Mouse (Mus musculus): ENCODE measurements around the gene Themis. TPM values are rescaled to one million over a fixed set of nuclear protein-coding genes. Genes with fewer than 3 reads are reported as not detected.

Gene Themis
- total RNA-seq, 2 experiments from 2014 or later: 0.14 TPM; not detected in 1

DNA sequence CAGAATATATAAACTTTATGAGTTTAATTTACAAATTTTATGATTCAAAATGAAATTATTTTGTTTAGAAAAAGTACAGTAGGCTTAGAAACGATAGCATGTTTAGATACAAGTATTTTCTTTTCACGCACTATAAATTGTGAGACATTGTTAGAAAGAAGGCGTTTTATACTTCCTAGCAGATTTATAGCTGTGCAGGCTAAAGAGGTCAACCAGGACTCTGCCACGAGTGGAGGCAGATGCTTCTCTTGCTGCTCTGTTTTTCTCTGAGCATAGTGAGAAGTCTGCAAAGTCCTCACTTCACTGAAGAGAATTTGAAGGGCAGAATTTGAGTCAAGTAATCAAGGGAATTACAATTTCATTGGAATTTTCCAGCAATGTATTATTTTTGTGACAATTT, 131.3 kb downstream of the Themis start:
- intact Hi-C loops (cut with DNase I): no loop called here
- no peak for DNase-seq

DNA sequence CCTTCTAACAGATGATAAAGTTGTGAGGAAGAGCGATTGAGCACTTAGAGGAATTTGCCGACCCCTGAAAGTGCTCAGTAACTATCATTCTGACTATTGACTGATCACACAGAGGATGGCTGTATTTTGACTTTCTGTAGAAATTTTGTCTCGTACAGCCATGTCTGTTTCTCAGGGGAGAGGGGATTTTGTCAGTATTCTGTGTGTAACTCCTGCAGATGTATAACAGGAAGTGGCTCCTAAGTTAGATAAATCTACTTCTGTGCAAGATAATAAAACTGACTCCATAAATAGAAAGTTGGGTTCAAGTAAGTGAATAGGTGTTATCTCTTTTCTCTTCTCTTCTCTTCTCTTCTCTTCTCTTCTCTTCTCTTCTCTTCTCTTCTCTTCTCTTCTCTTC, 137.0 kb downstream of the Themis start:
- intact Hi-C loops (cut with DNase I): no loop called here
- DNase-seq: no peak

DNA sequence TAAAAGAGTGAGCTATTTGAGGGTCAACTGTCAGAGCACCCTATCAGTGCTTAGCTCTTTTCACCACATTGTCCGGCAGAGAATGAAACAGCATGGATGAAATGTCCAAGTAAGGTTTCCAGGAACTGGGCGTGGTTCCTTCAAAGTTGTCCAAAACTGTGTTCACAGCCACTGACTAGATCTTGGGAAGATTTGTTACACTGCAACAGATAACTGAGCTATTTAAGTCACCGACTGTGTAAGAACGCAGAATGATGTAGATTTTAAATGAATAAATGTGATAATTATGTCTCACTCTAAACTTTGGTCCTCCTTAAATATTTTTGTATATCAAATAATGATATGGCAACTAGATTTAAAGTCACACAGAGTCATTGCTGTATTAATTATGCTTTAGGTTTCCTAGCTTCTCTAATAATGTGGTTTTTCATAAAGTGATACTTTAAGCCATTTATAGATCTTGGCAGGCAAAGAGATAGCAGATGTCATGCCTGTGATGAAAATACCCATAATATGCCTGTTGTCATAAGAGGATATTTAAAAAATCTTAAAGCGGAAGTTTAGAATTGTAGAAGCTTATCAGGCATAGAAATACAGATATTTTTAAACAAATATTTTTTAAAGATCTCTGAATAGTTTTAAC, 143.9 kb downstream of the Themis start:
- intact Hi-C loops (cut with DNase I): no loop called here
- no peak for DNase-seq

DNA sequence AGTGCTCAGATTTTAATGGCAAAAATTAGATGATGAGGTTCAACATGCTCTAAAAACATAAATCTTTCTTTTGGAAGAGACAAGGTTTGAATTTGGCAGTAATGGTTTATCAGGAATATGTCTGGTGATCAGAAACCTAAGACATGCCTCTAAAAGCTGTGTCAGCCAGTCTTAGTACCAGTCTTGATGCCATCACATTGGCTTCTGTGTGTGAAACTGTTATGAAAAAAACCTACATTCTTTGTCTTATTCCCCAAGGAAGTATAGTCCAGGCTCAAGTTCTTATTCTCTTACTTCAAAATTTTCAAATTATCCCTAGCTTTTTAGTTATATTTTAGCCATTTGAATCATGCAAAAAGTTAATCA, 144.4 kb downstream of the Themis start:
- DNase-seq: no peak
- intact Hi-C loops (cut with DNase I): no loop called here

DNA sequence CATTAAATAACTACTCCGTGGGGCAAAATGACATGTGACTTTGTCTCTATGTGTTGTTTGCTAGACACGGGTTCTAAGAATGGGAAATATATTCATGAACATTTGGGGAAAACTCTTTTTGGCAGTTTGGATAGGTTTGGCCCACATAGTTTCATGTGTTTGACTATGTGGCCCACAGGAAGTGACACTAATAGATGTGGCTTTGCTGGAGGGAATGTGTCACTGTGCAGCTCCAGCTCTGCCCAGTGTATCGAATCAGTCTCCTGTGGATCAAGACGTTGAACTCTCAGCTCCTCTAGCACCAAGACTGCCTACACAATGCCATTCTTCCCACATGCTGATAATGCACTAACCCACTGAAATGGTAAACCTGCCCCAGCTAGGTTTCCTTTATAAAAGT, 148.0 kb downstream of the Themis start:
- DNase-seq: no peak
- intact Hi-C loops (cut with DNase I): no loop called here

DNA sequence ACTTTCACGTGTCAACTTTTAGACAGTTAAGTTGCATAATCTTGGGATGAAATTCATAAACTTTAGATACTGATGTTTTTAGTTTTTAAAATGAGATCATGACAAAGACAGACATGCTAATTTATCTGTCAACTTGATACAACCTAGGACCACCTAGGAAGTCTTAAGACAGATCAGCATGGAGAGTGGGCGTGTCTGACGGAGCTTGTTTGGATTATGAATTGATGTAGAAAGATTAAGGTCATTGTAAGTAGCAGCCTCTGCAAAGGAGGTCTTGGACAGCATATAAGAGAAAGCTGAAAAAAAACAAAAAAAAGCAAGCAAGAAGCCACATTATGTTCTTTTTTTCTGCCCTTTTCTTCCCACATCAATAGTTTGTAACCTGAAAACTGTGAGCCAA, 154.2 kb downstream of the Themis start:
- no peak for DNase-seq
- intact Hi-C loops (cut with DNase I): no loop called here

DNA sequence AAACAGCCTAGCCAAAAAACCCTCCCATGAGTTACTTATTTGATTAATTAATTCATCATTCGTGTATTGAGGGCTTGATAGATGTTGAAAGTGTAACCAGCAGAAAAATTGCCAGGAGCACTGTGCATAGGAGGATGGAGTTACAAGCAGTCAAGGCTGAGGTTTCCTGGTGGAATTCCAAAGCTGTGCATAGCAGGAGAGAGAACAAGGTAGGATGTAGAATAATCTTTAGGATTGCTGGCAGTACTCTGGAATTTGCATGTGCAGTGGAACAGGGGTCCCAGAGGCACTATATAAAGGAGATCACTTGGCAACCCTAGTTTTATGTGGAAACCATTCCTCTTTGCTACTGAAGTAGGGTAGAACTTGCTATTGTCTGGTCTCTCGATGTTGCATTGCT, 174.4 kb downstream of the Themis start:
- no peak for DNase-seq

DNA sequence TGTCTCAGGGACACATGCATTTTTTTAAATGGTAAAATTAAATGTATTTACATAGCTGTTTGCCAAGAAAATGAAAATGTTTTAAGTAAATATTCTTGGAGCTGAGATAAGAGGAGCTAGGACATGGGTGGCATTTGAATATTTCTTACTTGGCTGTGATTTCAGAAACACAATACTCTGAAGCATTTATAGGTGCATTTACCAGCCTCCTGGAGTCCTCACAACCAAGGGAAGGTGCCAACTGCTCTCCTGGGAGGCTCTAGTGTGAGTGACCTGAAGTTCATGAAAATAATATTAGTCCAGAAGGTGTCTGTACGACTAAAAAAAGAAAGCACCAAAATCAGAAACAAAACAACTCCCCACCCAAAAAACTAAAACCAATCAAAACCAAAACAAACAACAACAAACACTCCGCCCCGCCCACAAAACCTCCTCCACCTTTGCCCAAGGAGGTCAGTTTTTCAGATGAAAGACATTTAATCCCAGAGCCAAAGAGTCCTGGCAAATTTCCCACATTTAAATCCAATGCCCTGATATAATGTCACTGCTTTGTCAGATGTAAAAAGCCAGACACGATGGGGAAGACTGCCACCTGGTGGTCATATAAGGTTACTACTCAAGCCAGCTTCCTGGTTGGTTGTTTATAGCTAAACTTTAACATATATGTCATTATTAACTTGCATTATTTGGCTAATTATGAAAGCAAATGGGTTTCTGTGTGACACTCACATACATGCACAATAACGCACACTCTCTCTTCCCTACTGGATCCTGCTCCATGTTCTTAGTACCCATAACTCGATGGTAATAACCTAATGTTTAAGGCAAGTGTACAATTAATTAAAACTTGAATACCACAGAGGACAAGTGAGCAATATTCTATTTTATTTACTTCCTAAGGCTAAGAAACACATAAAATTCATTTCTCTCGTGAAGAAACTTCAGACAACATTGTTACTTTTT, 175.9 kb downstream of the Themis start:
- DNase-seq: peak; percentile 39
- intact Hi-C loops (cut with DNase I): no loop called here

More for the DNA sequence above, 174.4 kb downstream of the Themis start:
- intact Hi-C loops (cut with DNase I): no loop called here

DNA sequence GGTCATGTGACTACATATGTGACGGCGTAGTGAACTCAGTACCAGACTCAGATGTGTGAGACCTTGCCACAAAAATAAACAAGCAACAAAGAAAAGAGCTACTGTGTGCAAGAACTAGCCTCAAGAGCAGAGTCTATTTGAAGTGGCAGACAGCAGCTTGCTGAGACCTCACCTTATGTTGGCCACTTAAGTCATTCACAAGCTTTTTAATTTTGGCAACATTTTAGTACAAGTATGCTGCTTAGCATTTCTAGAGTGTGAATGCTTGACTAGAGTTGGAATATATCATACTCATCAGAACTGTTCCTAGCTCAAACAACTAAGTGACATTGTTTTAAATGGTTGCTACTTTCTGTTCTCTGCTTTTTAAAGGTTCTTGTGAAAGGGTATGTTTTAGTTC, 188.0 kb downstream of the Themis start:
- intact Hi-C loops (cut with DNase I): no loop called here
- no peak for DNase-seq

DNA sequence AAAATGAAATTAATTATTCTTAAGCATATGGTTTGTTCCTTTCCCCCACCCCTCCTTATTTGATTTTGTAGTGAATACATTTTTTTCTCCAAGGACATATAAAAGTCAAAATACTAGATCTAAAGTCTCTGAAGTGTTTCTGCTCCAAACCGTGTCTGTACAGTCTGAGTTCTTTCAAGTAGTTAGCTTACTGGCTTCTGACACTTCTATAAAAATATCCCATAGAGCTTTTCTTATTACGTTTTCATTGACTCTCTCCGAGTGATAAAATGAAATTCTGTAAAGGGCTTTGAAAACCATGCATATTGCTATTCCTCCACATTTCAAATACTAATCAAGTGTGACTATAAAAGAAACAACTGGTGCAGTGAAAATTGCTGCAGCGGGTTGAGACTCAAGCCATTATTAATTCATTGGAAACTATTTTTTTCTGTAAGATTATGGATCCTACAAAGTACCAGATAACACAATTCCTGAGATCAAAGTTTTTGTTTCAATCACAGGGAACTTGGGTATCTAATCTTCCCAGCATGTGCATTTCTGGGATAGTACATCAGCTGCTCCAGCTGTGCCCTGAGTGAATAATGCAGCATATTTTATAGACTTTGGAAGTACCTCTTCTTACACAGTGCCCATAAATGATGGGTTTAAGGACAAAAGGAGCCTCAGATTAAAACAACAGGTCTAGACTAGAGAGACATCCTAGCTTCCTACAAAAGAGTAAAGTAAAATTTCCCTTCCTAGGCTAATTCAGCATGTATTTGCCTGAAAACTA, 202.6 kb downstream of the Themis start:
- intact Hi-C loops (cut with DNase I): no loop called here

DNA sequence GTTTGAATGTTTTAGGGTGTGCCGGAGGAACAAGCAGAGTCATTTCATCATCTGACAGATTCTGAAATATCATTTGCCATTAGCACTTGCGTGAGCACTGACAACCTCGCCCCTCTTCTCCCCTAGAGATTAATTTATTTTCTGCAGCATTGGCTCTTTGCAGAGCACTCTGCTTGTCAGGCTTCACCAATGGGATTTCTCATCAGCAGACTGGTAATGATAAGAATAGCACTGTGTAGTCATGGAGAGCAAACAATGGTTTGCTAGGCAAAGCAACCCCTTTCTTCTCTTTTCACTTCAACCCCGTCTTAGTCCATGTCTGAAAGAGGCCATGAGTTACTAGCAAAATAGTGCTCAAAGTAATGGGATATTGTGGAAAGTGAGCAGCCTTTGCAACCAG, 206.4 kb downstream of the Themis start:
- intact Hi-C loops (cut with DNase I): no loop called here
- no peak for DNase-seq

More for the DNA sequence above, 202.6 kb downstream of the Themis start:
- DNase-seq: no peak

DNA sequence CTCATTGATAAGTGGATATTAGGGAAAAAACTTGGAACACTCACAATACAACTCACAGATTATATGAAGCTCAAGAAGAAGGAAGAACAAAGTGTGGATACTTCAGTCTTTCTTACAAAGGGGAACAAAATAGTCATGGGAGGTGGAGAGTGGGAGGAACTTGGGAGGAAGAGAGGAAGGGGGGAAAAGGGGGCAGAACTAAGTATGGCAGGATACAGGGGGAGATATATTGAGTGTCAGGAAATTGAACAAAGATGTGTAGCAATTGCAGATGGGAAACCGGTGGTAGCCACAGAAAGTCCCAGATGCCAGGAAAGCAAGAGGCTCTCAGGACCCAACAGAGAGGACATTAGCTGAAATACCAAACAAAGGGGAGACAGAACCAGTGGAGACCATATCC, 219.5 kb downstream of the Themis start:
- DNase-seq: no peak
- intact Hi-C loops (cut with DNase I): no loop called here

DNA sequence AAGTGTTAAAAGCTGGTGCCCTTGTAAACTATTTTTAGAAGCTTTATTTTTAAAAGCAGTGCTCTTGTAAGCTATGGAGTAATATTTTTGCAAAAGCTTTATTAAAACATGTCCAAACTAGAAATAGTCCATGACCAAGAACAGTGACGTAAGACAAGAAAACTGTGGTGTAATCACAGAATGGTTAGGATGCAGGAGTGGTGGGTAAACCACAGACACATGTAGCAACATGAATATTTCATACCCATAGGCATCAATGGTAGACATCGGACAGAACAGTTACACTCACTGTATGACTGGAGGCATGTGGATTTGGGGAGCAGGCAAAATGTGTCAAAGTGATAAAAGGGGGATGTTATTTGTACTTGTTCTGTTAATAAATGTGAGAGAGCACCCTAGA, 222.7 kb downstream of the Themis start:
- DNase-seq: no peak
- intact Hi-C loops (cut with DNase I): no loop called here

DNA sequence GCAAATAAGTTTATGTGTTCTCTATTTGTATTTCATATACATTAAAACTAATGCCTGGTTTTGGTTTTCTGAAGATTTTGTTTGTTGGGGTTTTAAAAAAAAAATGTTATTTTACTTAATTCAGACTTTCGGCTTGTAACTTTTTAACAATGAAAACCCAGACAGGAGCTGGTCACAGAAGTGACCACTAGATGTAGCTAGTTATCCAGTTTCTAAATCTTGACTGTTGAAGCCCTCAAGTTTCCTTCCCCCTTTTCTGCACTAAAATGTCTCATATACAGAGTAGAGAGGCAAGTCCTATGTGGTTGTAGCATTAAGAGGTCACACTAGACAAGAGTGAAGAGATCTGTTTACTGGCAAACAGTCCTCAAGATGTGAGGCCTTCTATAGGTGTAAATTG, 230.2 kb downstream of the Themis start:
- intact Hi-C loops (cut with DNase I): no loop called here
- DNase-seq: no peak
